Mouse (Mus musculus) G1E-ER4 (cell line): ENCODE results near the gene Tnrc18. TPM values are rescaled to one million over a fixed set of nuclear protein-coding genes. Genes with fewer than 3 reads are reported as not detected.

Experiments used
- GATA1 ChIP-seq: IDR thresholded peaks from one replicate; pipeline ENCODE4 v1.8.0; 2012; ENCODE audit warnings: low read length, inconsistent platforms
- polyA plus RNA-seq: library from polyadenylated mRNA; stranded (reverse); fragments of >175 nt; gene quantifications from 2 replicates; pipeline ENCODE4 v1.2.3, GENCODE M21; 2012

The Tnrc18 gene
- polyA plus RNA-seq, 1 experiment, result 5.1 TPM

DNA sequence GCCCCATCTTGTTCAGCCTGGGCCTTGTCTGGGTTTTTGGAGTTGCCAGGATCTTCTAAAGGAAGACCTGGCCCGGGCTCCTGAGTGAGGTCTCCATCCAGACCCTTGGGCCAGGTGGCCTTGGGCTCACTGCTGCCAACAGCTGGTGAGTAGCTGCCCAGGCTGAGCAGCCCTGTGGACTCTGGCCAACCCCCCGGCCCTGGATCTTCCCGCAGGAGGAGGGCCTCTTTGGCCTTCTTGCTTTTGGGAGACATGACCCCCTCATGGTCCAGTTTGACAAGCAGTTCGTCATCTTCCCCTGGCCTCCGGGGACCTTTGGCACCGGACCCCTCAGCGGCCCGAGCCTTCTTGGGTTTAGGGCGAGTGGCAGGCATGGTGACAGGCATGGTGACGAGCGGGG is 85.5 kb downstream of the Tnrc18 start:
- no peak for TF ChIP-seq GATA1

DNA sequence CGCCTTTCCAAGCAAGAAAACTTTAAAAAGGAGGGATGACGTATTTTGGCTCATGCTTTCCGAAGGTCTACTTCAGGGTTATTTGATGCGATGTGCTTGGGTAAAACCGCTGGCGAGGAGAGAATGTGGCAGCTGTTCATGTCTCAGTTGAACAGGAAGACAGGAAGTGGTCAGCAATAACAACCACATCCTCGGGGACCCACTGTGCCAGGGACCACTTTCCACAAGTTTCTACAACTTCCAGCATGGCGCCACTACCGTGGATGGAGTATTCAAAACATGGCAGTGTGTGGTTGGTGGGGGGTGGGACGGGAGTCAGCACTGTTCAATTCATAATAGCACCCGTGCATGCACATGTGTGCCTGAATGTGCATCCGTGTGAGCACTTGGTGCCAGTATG is 87.2 kb downstream of the Tnrc18 start:
- no peak for TF ChIP-seq GATA1

- TF ChIP-seq GATA1, result no peak
Measured at GRCm38 (mm10) chr5:142728301-142728700, 89.2 kb downstream of the Tnrc18 start.

- no peak for TF ChIP-seq GATA1
Measured at GRCm38 (mm10) chr5:142726748-142727147, 90.7 kb downstream of the Tnrc18 start.

DNA sequence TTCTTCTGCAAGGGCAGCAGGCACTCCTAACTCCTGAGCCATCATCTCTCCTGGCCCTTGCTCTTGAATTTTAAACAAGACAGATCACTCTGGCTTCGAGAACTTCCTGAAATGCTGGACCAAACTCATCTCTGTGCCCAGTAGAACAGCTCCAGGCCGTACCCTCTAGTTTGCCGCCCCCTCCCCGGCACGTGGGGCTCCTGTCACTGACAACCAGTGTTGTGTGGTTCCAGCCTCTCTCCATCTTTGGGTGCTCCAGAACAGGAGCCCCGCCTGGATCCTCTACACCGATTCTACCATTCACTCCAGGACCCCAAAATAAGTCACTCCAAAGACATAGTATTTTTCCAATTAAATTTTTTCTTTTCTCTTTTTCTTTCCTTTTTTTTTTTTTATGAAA is 93.2 kb downstream of the Tnrc18 start:
- TF ChIP-seq GATA1, result no peak

- no peak for TF ChIP-seq GATA1
Measured at GRCm38 (mm10) chr5:142723520-142724133, 93.8 kb downstream of the Tnrc18 start.

DNA sequence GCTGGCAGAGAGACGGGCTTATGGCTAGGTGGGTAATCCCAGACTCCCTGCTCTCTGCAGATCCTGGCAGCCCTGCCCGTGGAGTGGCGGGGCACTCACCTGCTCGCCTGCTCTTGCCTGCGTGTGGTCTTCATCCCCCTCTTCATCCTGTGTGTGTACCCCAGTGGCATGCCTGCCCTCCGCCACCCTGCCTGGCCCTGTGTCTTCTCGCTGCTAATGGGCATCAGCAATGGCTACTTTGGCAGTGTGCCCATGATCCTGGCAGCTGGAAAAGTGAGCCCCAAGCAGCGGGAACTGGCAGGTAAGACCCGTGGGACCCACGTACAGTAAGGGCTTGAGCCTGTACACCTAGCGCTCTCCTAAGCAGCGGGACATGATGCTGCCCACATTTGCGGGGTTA is 97.6 kb downstream of the Tnrc18 start:
- TF ChIP-seq GATA1, result no peak

DNA sequence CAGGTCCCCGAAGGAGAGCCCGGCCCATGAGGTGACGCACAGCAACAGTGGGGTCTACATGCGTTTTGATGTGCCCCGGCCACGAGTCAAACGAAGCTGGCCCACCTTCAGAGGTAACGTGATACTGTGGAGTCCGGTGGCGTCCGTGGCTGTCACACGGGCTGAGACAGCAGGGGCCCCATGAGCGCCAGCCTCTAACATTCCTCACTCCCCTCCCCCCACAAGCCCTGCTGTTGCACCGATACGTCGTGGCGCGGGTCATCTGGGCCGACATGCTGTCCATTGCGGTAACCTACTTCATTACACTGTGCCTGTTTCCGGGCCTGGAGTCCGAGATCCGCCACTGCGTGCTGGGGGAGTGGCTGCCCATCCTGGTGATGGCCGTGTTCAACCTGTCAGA is 99.0 kb downstream of the Tnrc18 start:
- TF ChIP-seq GATA1, result no peak

- TF ChIP-seq GATA1, result no peak
Measured at GRCm38 (mm10) chr5:142718037-142718436, 99.4 kb downstream of the Tnrc18 start.

DNA sequence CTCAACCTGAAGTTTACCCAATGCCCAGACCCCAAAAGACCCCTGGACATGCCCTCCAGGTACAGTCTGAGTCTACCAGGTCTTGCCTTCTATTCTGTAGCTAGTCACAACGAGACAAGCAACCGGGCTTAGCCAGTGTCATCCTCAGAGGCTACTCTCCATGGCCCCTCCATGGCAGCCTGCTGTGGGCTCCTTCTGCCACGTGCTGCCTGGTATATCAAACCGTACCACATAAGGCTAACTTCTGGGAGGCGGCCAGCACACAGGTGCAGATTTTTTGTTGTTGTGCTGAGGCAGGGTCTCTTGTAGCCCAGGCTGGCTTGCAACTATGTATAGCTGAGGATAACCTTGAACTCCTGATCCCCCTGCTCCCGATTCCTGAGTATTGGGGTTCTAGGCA is 101.4 kb downstream of the Tnrc18 start:
- TF ChIP-seq GATA1, result no peak

DNA sequence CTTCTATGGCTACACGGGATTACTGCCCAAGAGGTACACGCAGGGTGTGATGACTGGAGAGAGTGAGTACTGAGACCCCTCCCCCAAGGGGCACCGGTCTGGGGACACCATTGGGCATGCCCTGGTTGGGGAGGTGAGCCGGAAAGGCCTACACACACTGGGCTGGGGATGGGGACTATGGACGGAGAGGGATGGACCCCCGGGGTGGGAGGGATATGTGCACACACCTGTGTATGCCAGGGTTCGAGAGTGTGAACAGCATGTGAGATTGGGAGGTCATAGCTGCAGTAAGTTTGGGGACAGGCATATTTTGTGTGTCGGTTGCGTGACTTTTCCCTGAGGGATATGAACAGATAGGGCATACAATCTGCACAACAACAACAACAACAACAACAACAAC is 102.4 kb downstream of the Tnrc18 start:
- no peak for TF ChIP-seq GATA1

DNA sequence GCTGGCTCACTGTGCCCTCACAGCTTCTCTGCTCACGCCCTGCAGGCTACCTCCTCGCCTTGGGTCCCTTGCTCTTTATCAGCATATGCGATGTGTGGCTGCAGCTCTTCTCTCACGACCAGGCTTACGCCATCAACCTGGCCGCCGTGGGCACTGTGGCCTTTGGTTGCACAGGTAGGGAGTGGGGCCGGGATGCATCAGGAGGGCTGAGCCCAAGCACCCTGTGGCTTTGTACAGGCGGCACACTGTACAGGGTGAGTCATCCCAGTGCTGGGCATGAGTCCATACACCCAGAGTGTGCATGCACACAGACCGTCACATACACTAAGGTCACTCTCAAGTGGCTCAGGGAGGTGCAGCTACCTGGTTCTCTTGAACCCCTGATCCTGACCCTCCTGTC is 103.5 kb downstream of the Tnrc18 start:
- no peak for TF ChIP-seq GATA1

DNA sequence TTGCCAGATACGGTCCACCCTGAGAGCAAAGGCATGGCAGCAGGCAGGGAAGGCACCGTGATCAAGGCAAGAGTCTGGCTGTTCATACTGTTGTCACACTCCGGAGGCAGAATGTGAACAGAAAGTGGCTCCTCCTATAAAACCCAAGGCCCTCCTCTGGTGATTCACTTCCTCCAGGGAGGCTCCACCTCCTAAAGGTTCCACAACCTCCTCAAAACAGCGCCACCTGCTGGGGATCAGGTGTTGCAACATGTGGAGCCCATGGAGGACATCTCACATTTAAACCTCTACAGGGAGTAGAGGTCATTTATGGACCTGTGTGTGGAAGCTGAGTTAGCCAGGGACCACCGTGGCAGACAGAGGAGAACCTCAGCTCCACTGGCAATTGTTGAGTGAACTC is 105.1 kb downstream of the Tnrc18 start:
- no peak for TF ChIP-seq GATA1

- TF ChIP-seq GATA1, result no peak
Measured at GRCm38 (mm10) chr5:142709436-142709835, 108.0 kb downstream of the Tnrc18 start.

DNA sequence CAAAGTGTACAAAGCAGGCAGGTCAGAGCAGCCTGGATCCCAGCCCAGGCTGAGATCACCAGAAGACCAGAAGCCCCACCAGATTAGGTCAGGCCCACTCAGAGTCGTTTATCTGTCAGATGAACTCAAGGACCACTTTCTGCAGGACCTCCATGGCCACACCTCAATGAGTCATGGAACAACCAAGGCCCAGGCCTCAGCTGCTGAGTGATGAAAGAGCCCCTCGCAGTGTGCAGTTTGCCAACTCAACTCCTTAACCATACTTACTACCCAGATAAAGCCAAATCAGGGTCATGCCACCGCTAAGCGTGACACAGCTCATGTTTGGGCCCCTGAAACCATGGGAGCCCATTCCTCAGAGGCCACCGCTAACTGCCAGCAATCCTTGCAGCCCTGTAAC is 109.8 kb downstream of the Tnrc18 start:
- no peak for TF ChIP-seq GATA1

- TF ChIP-seq GATA1, result no peak
Measured at GRCm38 (mm10) chr5:142703569-142703968, 113.9 kb downstream of the Tnrc18 start.

GRCm38 (mm10) chr5:142702511-142703138 is 114.8 kb downstream of the Tnrc18 start:
- TF ChIP-seq GATA1, result no peak
